ENCODE assay signal across 9 mouse cellular contexts in genomic region chr4:150472751-150473436, GRCm38 (mm10).
DNase-seq lines count a peak whose midpoint lies in the region; ATAC-seq and TF ChIP-seq lines count a peak whose summit lies in the region.
"Had no signal": no experiment of that assay in that cellular context is flagged by ENCODE, and none has a peak within 500 bp of the region (broad histone marks: within the 10 kb centered on the region; RNA-seq: fewer than 3 reads in every experiment).

No protein-coding gene starts in this region.

- ATAC-seq in heart, embryonic 14.5 days (ENCODE audit: insufficient number of reproducible peaks, insufficient read depth, low FRiP score, low read depth): no peak
- ATAC-seq in stomach, embryonic 14.5 days (ENCODE audit: insufficient number of reproducible peaks, insufficient read depth, low FRiP score, low read depth): no peak
- no peak for ATAC-seq in stomach, postnatal 0 days (ENCODE audit: low FRiP score, low TSS enrichment)
- ATAC-seq in liver, postnatal 0 days: peak; percentile 28; the same call in 1 of the 2 replicates
- ATAC-seq in neutrophil, adult 5-6 weeks (ENCODE audit: extremely low read depth, insufficient number of reproducible peaks, low FRiP score, poor library complexity, severe bottlenecking): peak; percentile 26; the same call in 1 of the 2 replicates
- ATAC-seq: intestine, embryonic 16.5 days had no signal

- DNase-seq in heart, adult 8-10 months (ENCODE audit: low spot score): no peak
- no peak for DNase-seq in stomach, postnatal 0 days (ENCODE audit: low spot score)
- DNase-seq in liver, postnatal 0 days: no peak
- DNase-seq in kidney, adult 8-10 months: no peak
- no peak for DNase-seq in thymus, adult 18-20 months

- H3K4me2 ChIP-seq in heart, embryonic 14.5 days (ENCODE audit: low read length): no peak overlapping the region
- H3K4me2 ChIP-seq in stomach, embryonic 14.5 days (replicated peaks; ENCODE audit: low read depth, low read length): no peak overlapping the region
- no peak overlapping the region for H3K4me2 ChIP-seq in stomach, postnatal 0 days (replicated peaks; ENCODE audit: low read depth)
- no peak overlapping the region for H3K4me2 ChIP-seq in liver, postnatal 0 days (ENCODE audit: low read depth, low read length)

- H3K9ac ChIP-seq in heart, embryonic 14.5 days (ENCODE audit: low read length): no peak overlapping the region
- no peak overlapping the region for H3K9ac ChIP-seq in stomach, embryonic 14.5 days (replicated peaks; ENCODE audit: low read depth, low read length)
- H3K9ac ChIP-seq in stomach, postnatal 0 days (ENCODE audit: low read length): no peak overlapping the region
- H3K9ac ChIP-seq in liver, postnatal 0 days (replicated peaks): no peak overlapping the region

- peaks cover 19 to 40% of the 10 kb centered on the region in 2 experiments for H3K4me1 ChIP-seq in heart, embryonic 14.5 days (ENCODE audit: control insufficient read depth in 2 of 2, insufficient read depth in 2 of 2, low read length in 2 of 2)
- H3K4me1 ChIP-seq in stomach, embryonic 14.5 days (ENCODE audit: control insufficient read depth, insufficient read depth, low read length): no peaks in the 10 kb centered on the region
- no peaks in the 10 kb centered on the region for H3K4me1 ChIP-seq in stomach, postnatal 0 days (replicated peaks; ENCODE audit: control insufficient read depth, insufficient read depth)
- H3K4me1 ChIP-seq in liver, postnatal 0 days (ENCODE audit: insufficient read depth): peaks cover 5% of the 10 kb centered on the region; the same call in 1 of the 2 replicates

- peak overlapping the region; percentile 14 to 85; a peak in 3 of 4 replicates for H3K27ac ChIP-seq in heart, embryonic 14.5 days (replicated peaks in 1 of 2; ENCODE audit: control insufficient read depth in 1 of 2, insufficient read depth in 1 of 2, low read depth in 2 of 2, low read length in 2 of 2)
- 0 out of 2 replicates have a peak overlapping the region, but pooled peaks have one; percentile 3 for H3K27ac ChIP-seq in stomach, embryonic 14.5 days (ENCODE audit: low read length)
- no peak overlapping the region for H3K27ac ChIP-seq in stomach, postnatal 0 days (replicated peaks)
- H3K27ac ChIP-seq in liver, postnatal 0 days (ENCODE audit: low read depth): peak overlapping the region; percentile 39

- TF ChIP-seq EP300 in stomach, postnatal 0 days (optimal IDR thresholded peaks at IDR 0.05): no peak
- 0 out of 2 replicates have a peak, but pooled peaks have one; percentile 7 for TF ChIP-seq EP300 in liver, postnatal 0 days (IDR thresholded peaks at IDR 0.05; ENCODE audit: low read depth)

- TF ChIP-seq CTCF in stomach, postnatal 0 days (IDR thresholded peaks at IDR 0.05; ENCODE audit: low read depth): no peak
- no peak for TF ChIP-seq CTCF in liver, postnatal 0 days (IDR thresholded peaks at IDR 0.05; ENCODE audit: low read depth)

- no peak overlapping the region for H3K4me3 ChIP-seq in heart, embryonic 14.5 days (ENCODE audit: control insufficient read depth in 1 of 2, insufficient read depth in 1 of 2, low read depth in 1 of 2, low read length in 2 of 2)
- H3K4me3 ChIP-seq in stomach, embryonic 14.5 days (ENCODE audit: low read depth, low read length): no peak overlapping the region
- no peak overlapping the region for H3K4me3 ChIP-seq in stomach, postnatal 0 days (ENCODE audit: low read depth, low read length)
- H3K4me3 ChIP-seq in liver, postnatal 0 days (ENCODE audit: low read depth, low read length): no peak overlapping the region

- no peaks in the 10 kb centered on the region for H3K27me3 ChIP-seq in heart, embryonic 14.5 days (ENCODE audit: control insufficient read depth, insufficient read depth, low read length)
- no peaks in the 10 kb centered on the region for H3K27me3 ChIP-seq in stomach, embryonic 14.5 days (ENCODE audit: control insufficient read depth, insufficient read depth, low read length)
- H3K27me3 ChIP-seq in stomach, postnatal 0 days (ENCODE audit: control insufficient read depth, insufficient read depth, low read length): no peaks in the 10 kb centered on the region
- no peaks in the 10 kb centered on the region for H3K27me3 ChIP-seq in liver, postnatal 0 days (ENCODE audit: insufficient read depth, low read length)

- H3K9me3 ChIP-seq in heart, embryonic 14.5 days (ENCODE audit: control insufficient read depth, low read length): no peaks in the 10 kb centered on the region
- H3K9me3 ChIP-seq in stomach, embryonic 14.5 days (ENCODE audit: control insufficient read depth, low read depth, low read length): no peaks in the 10 kb centered on the region
- H3K9me3 ChIP-seq in stomach, postnatal 0 days (ENCODE audit: control insufficient read depth, low read length): no peaks in the 10 kb centered on the region
- no peaks in the 10 kb centered on the region for H3K9me3 ChIP-seq in liver, postnatal 0 days (ENCODE audit: low read length)

- H3K36me3 ChIP-seq in heart, embryonic 14.5 days (ENCODE audit: control insufficient read depth, insufficient read depth, low read length): peaks cover 13% of the 10 kb centered on the region
- peaks cover 8% of the 10 kb centered on the region; the same call in 1 of the 2 replicates for H3K36me3 ChIP-seq in stomach, embryonic 14.5 days (ENCODE audit: control insufficient read depth, insufficient read depth, low read length)
- peaks cover 2% of the 10 kb centered on the region; the same call in 1 of the 2 replicates for H3K36me3 ChIP-seq in stomach, postnatal 0 days (ENCODE audit: control insufficient read depth, insufficient read depth, low read length)
- peaks cover 6% of the 10 kb centered on the region for H3K36me3 ChIP-seq in liver, postnatal 0 days (replicated peaks; ENCODE audit: insufficient read depth, low read length)

- 49% methylated on average over 10 of the region's 10 CpGs for WGBS in heart, embryonic 14.5 days
- 56% methylated on average over 10 of the region's 10 CpGs for WGBS in stomach, embryonic 14.5 days
- WGBS in stomach, postnatal 0 days: 58% methylated on average over 10 of the region's 10 CpGs
- WGBS in liver, postnatal 0 days (ENCODE audit: insufficient replicate concordance): 26% methylated on average over 10 of the region's 10 CpGs

Comparison
In these comparisons a context has a peak if more than half of its experiments do, and no peak if none do; other contexts are left out.
1. ATAC-seq: peak in liver, postnatal 0 days (single experiment) and neutrophil, adult 5-6 weeks (single experiment); none in heart, embryonic 14.5 days (single experiment), stomach, embryonic 14.5 days (single experiment) and stomach, postnatal 0 days (single experiment).